Mouse (Mus musculus): ENCODE results near the gene Pdzd7. TPM values are rescaled to one million over a fixed set of nuclear protein-coding genes. Genes with fewer than 3 reads are reported as not detected.

The Pdzd7 gene
- polyA plus RNA-seq, 1 experiment from 2014 or later: 2.6 TPM

GRCm38 (mm10) chr19:45026958-45027670, 18.4 kb downstream of the Pdzd7 start:
- Histone ChIP-seq H3K27ac (replicated peaks) (no peak overlapping the region), H3K4me1 (replicated peaks) (peaks cover 16% of the 10 kb centered on the region; the same call in 1 of the 2 replicates), H3K9me3 (no peaks in the 10 kb centered on the region), H3K9ac (no peak overlapping the region), H3K27me3 (no peaks in the 10 kb centered on the region), H3K36me3 (peaks cover 28% of the 10 kb centered on the region), H3K4me2 (no peak overlapping the region), H3K4me3 (no peak overlapping the region)
- no peak for ATAC-seq (ENCODE audit: low FRiP score, low read depth)
- WGBS: 81% methylated on average over 6 of the region's 6 CpGs

- Histone ChIP-seq H3K27ac (replicated peaks) (no peak overlapping the region), H3K27me3 (no peaks in the 10 kb centered on the region), H3K4me2 (no peak overlapping the region), H3K9ac (no peak overlapping the region), H3K9me3 (no peaks in the 10 kb centered on the region), H3K4me3 (no peak overlapping the region), H3K36me3 (peaks cover 28% of the 10 kb centered on the region), H3K4me1 (replicated peaks) (peaks cover 15% of the 10 kb centered on the region)
- no peak for ATAC-seq (ENCODE audit: low FRiP score, low read depth)
- WGBS: 94% methylated on average over 37 of the region's 37 CpGs
Observed at GRCm38 (mm10) chr19:45025937-45026568, 19.5 kb downstream of the Pdzd7 start.

- Histone ChIP-seq H3K27me3 (no peaks in the 10 kb centered on the region), H3K36me3 (peaks cover 28% of the 10 kb centered on the region), H3K4me3 (no peak overlapping the region), H3K4me1 (replicated peaks) (peaks cover 20% of the 10 kb centered on the region), H3K27ac (replicated peaks) (no peak overlapping the region), H3K4me2 (no peak overlapping the region), H3K9me3 (no peaks in the 10 kb centered on the region), H3K9ac (no peak overlapping the region)
- 81% methylated on average over 20 of the region's 20 CpGs for WGBS
- no peak for ATAC-seq (ENCODE audit: low FRiP score, low read depth)
Observed at GRCm38 (mm10) chr19:45024775-45025174, 20.7 kb downstream of the Pdzd7 start.

- Histone ChIP-seq H3K27ac (replicated peaks) (no peak overlapping the region), H3K4me3 (no peak overlapping the region), H3K4me2 (no peak overlapping the region), H3K27me3 (no peaks in the 10 kb centered on the region), H3K9ac (no peak overlapping the region), H3K36me3 (peaks cover 28% of the 10 kb centered on the region), H3K9me3 (no peaks in the 10 kb centered on the region), H3K4me1 (replicated peaks) (peaks cover 24% of the 10 kb centered on the region)
- no peak for ATAC-seq (ENCODE audit: low FRiP score, low read depth)
- 85% methylated on average over 11 of the region's 11 CpGs for WGBS
Observed at GRCm38 (mm10) chr19:45023993-45024392, 21.5 kb downstream of the Pdzd7 start.

GRCm38 (mm10) chr19:45021362-45021761, 24.2 kb downstream of the Pdzd7 start:
- ATAC-seq (ENCODE audit: low FRiP score, low read depth): no peak
- no peak overlapping the region for H3K4me3 ChIP-seq
- no peak overlapping the region for H3K4me2 ChIP-seq
- H3K9me3 ChIP-seq: no peaks in the 10 kb centered on the region
- H3K4me1 ChIP-seq (replicated peaks): peaks cover 43% of the 10 kb centered on the region
- no peak overlapping the region for H3K27ac ChIP-seq (replicated peaks)
- H3K9ac ChIP-seq: no peak overlapping the region
- H3K36me3 ChIP-seq: peaks cover 15% of the 10 kb centered on the region
- 85% methylated on average over 15 of the region's 15 CpGs for WGBS
- no peaks in the 10 kb centered on the region for H3K27me3 ChIP-seq

- 0 out of 2 replicates have a peak overlapping the region, but pooled peaks have one; percentile 4 for H3K4me2 ChIP-seq
- no peak for ATAC-seq (ENCODE audit: low FRiP score, low read depth)
- H3K9ac ChIP-seq: no peak overlapping the region
- H3K27me3 ChIP-seq: no peaks in the 10 kb centered on the region
- peaks cover 53% of the 10 kb centered on the region for H3K4me1 ChIP-seq (replicated peaks)
- no peak overlapping the region for H3K27ac ChIP-seq (replicated peaks)
- no peak overlapping the region for H3K4me3 ChIP-seq
- peaks cover 5% of the 10 kb centered on the region for H3K36me3 ChIP-seq
- no peaks in the 10 kb centered on the region for H3K9me3 ChIP-seq
- WGBS: 74% methylated on average over 6 of the region's 6 CpGs
Observed at GRCm38 (mm10) chr19:45020348-45020747, 25.2 kb downstream of the Pdzd7 start.

GRCm38 (mm10) chr19:45018351-45018831, 27.1 kb downstream of the Pdzd7 start:
- Histone ChIP-seq H3K27me3 (no peaks in the 10 kb centered on the region), H3K4me3 (peak overlapping the region; percentile 70), H3K9ac (peak overlapping the region; percentile 71), H3K4me2 (peak overlapping the region; percentile 86), H3K36me3 (no peaks in the 10 kb centered on the region), H3K27ac (replicated peaks) (peak overlapping the region; percentile 95), H3K9me3 (no peaks in the 10 kb centered on the region), H3K4me1 (replicated peaks) (peaks cover 64% of the 10 kb centered on the region)
- ATAC-seq (ENCODE audit: low FRiP score, low read depth): peak; percentile 13; the same call in 1 of the 2 replicates
- WGBS: 0% methylated on average over 13 of the region's 13 CpGs

GRCm38 (mm10) chr19:45017909-45018308, 27.6 kb downstream of the Pdzd7 start:
- H3K9me3 ChIP-seq: no peaks in the 10 kb centered on the region
- peak overlapping the region; percentile 95 for H3K27ac ChIP-seq (replicated peaks)
- no peaks in the 10 kb centered on the region for H3K27me3 ChIP-seq
- H3K4me3 ChIP-seq: peak overlapping the region; percentile 70
- peak; percentile 70 for ATAC-seq (ENCODE audit: low FRiP score, low read depth)
- H3K4me1 ChIP-seq (replicated peaks): peaks cover 65% of the 10 kb centered on the region
- H3K9ac ChIP-seq: peak overlapping the region; percentile 71
- peak overlapping the region; percentile 86 for H3K4me2 ChIP-seq
- WGBS: under 1% methylated on average over 46 of the region's 48 CpGs
- H3K36me3 ChIP-seq: no peaks in the 10 kb centered on the region

- peak overlapping the region; percentile 86 for H3K4me2 ChIP-seq
- H3K36me3 ChIP-seq: no peaks in the 10 kb centered on the region
- peaks cover 69% of the 10 kb centered on the region for H3K4me1 ChIP-seq (replicated peaks)
- H3K4me3 ChIP-seq: peak overlapping the region; percentile 70
- peak overlapping the region; percentile 95 for H3K27ac ChIP-seq (replicated peaks)
- peak overlapping the region; percentile 71 for H3K9ac ChIP-seq
- ATAC-seq (ENCODE audit: low FRiP score, low read depth): peak; percentile 72
- H3K9me3 ChIP-seq: no peaks in the 10 kb centered on the region
- no peaks in the 10 kb centered on the region for H3K27me3 ChIP-seq
- 0% methylated on average over 18 of the region's 27 CpGs for WGBS
Observed at GRCm38 (mm10) chr19:45017216-45017771, 28.2 kb downstream of the Pdzd7 start.

GRCm38 (mm10) chr19:45016341-45017215, 28.9 kb downstream of the Pdzd7 start:
- Histone ChIP-seq H3K9me3 (no peaks in the 10 kb centered on the region), H3K36me3 (no peaks in the 10 kb centered on the region), H3K27me3 (no peaks in the 10 kb centered on the region), H3K4me2 (peak overlapping the region; percentile 86), H3K4me3 (peak overlapping the region; percentile 70), H3K27ac (replicated peaks) (peak overlapping the region; percentile 95), H3K4me1 (replicated peaks) (peaks cover 69% of the 10 kb centered on the region), H3K9ac (peak overlapping the region; percentile 71; the same call in 1 of the 2 replicates)
- whole genome bisulfite sequencing: 2% methylated on average over 18 of the region's 18 CpGs
- peak; percentile 35; the same call in 1 of the 2 replicates for ATAC-seq (ENCODE audit: low FRiP score, low read depth)

- 0 out of 2 replicates have a peak, but pooled peaks have one; percentile 9 for ATAC-seq (ENCODE audit: low FRiP score, low read depth)
- peaks cover 4% of the 10 kb centered on the region; the same call in 1 of the 2 replicates for H3K36me3 ChIP-seq
- H3K4me3 ChIP-seq: peak overlapping the region; percentile 70
- H3K4me1 ChIP-seq (replicated peaks): peaks cover 60% of the 10 kb centered on the region
- peak overlapping the region; percentile 86 for H3K4me2 ChIP-seq
- peak overlapping the region; percentile 21 for H3K9ac ChIP-seq
- H3K9me3 ChIP-seq: no peaks in the 10 kb centered on the region
- 2% methylated on average over 34 of the region's 34 CpGs for WGBS
- no peaks in the 10 kb centered on the region for H3K27me3 ChIP-seq
- H3K27ac ChIP-seq (replicated peaks): peak overlapping the region; percentile 95
Observed at GRCm38 (mm10) chr19:45015518-45016281, 29.8 kb downstream of the Pdzd7 start.

Data from hindbrain, embryonic 15.5 days (tissue).